Mouse (Mus musculus) MEL (cell line): ENCODE results near the gene Zbtb24. TPM values are rescaled to one million over a fixed set of nuclear protein-coding genes. Genes with fewer than 3 reads are reported as not detected.

Source experiments
- DNase-seq: peaks from one replicate; pipeline ENCODE4 v3.0.0; 2011; ENCODE audit warnings: low read depth, low spot score
- H3K27ac ChIP-seq: 2 replicates; pipeline ENCODE4 v1.5.1; 2012; ENCODE audit warnings: low read depth, mild to moderate bottlenecking, control low read depth, low read length, moderate library complexity; ENCODE audit not compliant: control insufficient read depth
- H3K27me3 ChIP-seq, 2 experiments: fragments of 150-350 bp in 1 of 2; sonication (generic) in 1 of 2; 2 replicates each; pipeline ENCODE4 v1.6.1; 2012; ENCODE audit warnings: low read length in 2 of 2, mild to moderate bottlenecking in 2 of 2, improper control_type of control experiment in 1 of 2, moderate library complexity in 1 of 2; ENCODE audit not compliant: insufficient read depth in 2 of 2, control insufficient read depth in 1 of 2
- H3K36me3 ChIP-seq, 2 experiments: 2 replicates each; pipeline ENCODE4 v1.6.1; 2012 to 2014; ENCODE audit warnings: low read length in 2 of 2, improper control_type of control experiment in 1 of 2, inconsistent platforms in 1 of 2, mild to moderate bottlenecking in 1 of 2; ENCODE audit not compliant: insufficient read depth in 2 of 2, control insufficient read depth in 1 of 2
- H3K4me1 ChIP-seq, 2 experiments: fragments of 150-350 bp in 1 of 2; sonication (generic) in 1 of 2; 2 replicates each; pipeline ENCODE4 v1.6.1; 2012; ENCODE audit warnings: low read length in 2 of 2, improper control_type of control experiment in 1 of 2, mild to moderate bottlenecking in 1 of 2; ENCODE audit not compliant: insufficient read depth in 2 of 2, control insufficient read depth in 1 of 2
- H3K4me3 ChIP-seq, 2 experiments: fragments of 150-350 bp in 1 of 2; sonication (generic) in 1 of 2; 2 replicates each; pipeline ENCODE4 v1.5.1; 2012; ENCODE audit warnings: low read depth in 2 of 2, low read length in 2 of 2, mild to moderate bottlenecking in 2 of 2, moderate library complexity in 2 of 2, control low read depth in 1 of 2, improper control_type of control experiment in 1 of 2; ENCODE audit not compliant: control insufficient read depth in 1 of 2, insufficient read depth in 1 of 2
- H3K79me2 ChIP-seq: 2 replicates; pipeline ENCODE4 v1.6.1; 2012; ENCODE audit warnings: mild to moderate bottlenecking, low read length, moderate library complexity; ENCODE audit not compliant: control insufficient read depth, poor library complexity, insufficient read depth
- H3K9ac ChIP-seq: 2 replicates; pipeline ENCODE4 v1.6.1; 2012; ENCODE audit warnings: low read depth, mild to moderate bottlenecking, control low read depth, low read length, moderate library complexity; ENCODE audit not compliant: control insufficient read depth, poor library complexity, severe bottlenecking
- H3K9me3 ChIP-seq: fragments of 150-350 bp; sonication (generic); replicated peaks from 2 replicates; pipeline ENCODE4 v1.6.1; 2012; ENCODE audit warnings: mild to moderate bottlenecking, low read length, improper control_type of control experiment, moderate library complexity; ENCODE audit not compliant: insufficient read depth
- CHD2 ChIP-seq: IDR thresholded peaks from 2 replicates; pipeline ENCODE4 v1.6.1; 2011; ENCODE audit warnings: low read length, improper control_type of control experiment
- CTCF ChIP-seq, 3 experiments: IDR thresholded peaks in 2 of 3; conservative IDR thresholded peaks in 1 of 3; 2 replicates each; pipeline ENCODE4 v1.5.1; 2011 to 2012; ENCODE audit warnings: low read length in 3 of 3, low read depth in 2 of 3, mild to moderate bottlenecking in 2 of 3, improper control_type of control experiment in 1 of 3, inconsistent platforms in 1 of 3, mixed read lengths in 1 of 3, moderate library complexity in 1 of 3; ENCODE audit not compliant: control insufficient read depth in 1 of 3, insufficient read depth in 1 of 3, poor library complexity in 1 of 3, severe bottlenecking in 1 of 3
- E2F4 ChIP-seq: IDR thresholded peaks from 2 replicates; pipeline ENCODE4 v1.6.1; 2011; ENCODE audit warnings: low read depth, low read length, improper control_type of control experiment, borderline replicate concordance
- EP300 ChIP-seq, 2 experiments: IDR thresholded peaks; 2 replicates each; pipeline ENCODE4 v1.6.1; 2011; ENCODE audit warnings: improper control_type of control experiment in 2 of 2, low read length in 2 of 2, low read depth in 1 of 2, mild to moderate bottlenecking in 1 of 2
- ETS1 ChIP-seq: IDR thresholded peaks from 2 replicates; pipeline ENCODE4 v1.6.1; 2012; ENCODE audit warnings: low read depth, mild to moderate bottlenecking, inconsistent platforms, low read length, improper control_type of control experiment, moderate library complexity
- GATA1 ChIP-seq: IDR thresholded peaks from 2 replicates; pipeline ENCODE4 v1.6.1; 2011; ENCODE audit warnings: low read depth, low read length, improper control_type of control experiment
- HCFC1 ChIP-seq: IDR thresholded peaks from 2 replicates; pipeline ENCODE4 v1.6.1; 2012; ENCODE audit warnings: low read depth, mild to moderate bottlenecking, inconsistent platforms, low read length, improper control_type of control experiment, moderate library complexity
- MAFK ChIP-seq: IDR thresholded peaks from 2 replicates; pipeline ENCODE4 v1.6.1; 2011; ENCODE audit warnings: low read depth, mild to moderate bottlenecking, low read length, improper control_type of control experiment, borderline replicate concordance
- MAX ChIP-seq: IDR thresholded peaks from 2 replicates; pipeline ENCODE4 v1.6.1; 2011; ENCODE audit warnings: low read length, improper control_type of control experiment
- MAZ ChIP-seq: IDR thresholded peaks from 2 replicates; pipeline ENCODE4 v1.6.1; 2012; ENCODE audit warnings: low read depth, mild to moderate bottlenecking, inconsistent platforms, low read length, improper control_type of control experiment
- MEF2A ChIP-seq: IDR thresholded peaks from 2 replicates; pipeline ENCODE4 v1.6.1; 2014; ENCODE audit warnings: low read depth, mild to moderate bottlenecking, inconsistent platforms, low read length, improper control_type of control experiment; ENCODE audit not compliant: poor library complexity, insufficient replicate concordance, severe bottlenecking; ENCODE audit errors: extremely low read depth
- MYB ChIP-seq: IDR thresholded peaks from 2 replicates; pipeline ENCODE4 v1.6.1; 2011; ENCODE audit warnings: mild to moderate bottlenecking, low read depth, low read length, improper control_type of control experiment
- NELFE ChIP-seq: IDR thresholded peaks from 2 replicates; pipeline ENCODE4 v1.6.1; 2011; ENCODE audit warnings: low read depth, low read length, improper control_type of control experiment
- NRF1 ChIP-seq: IDR thresholded peaks from 2 replicates; pipeline ENCODE4 v1.6.1; 2014; ENCODE audit warnings: low read depth, mild to moderate bottlenecking, inconsistent platforms, low read length, improper control_type of control experiment, moderate library complexity; ENCODE audit not compliant: poor library complexity, insufficient read depth, severe bottlenecking
- POLR2A ChIP-seq, 2 experiments: IDR thresholded peaks; 2 replicates each; pipeline ENCODE4 v1.6.1; 2011 to 2012; ENCODE audit warnings: low read length in 2 of 2, mild to moderate bottlenecking in 2 of 2, control low read depth in 1 of 2, improper control_type of control experiment in 1 of 2, low read depth in 1 of 2, moderate library complexity in 1 of 2; ENCODE audit not compliant: control insufficient read depth in 1 of 2, insufficient read depth in 1 of 2, poor library complexity in 1 of 2
- POLR2AphosphoS2 ChIP-seq: IDR thresholded peaks from 2 replicates; pipeline ENCODE4 v1.6.1; 2011; ENCODE audit warnings: low read length, improper control_type of control experiment
- POLR2AphosphoS5 ChIP-seq: IDR thresholded peaks from 2 replicates; pipeline ENCODE4 v1.6.1; 2012; ENCODE audit warnings: low read depth, borderline replicate concordance, mild to moderate bottlenecking, inconsistent platforms, low read length, moderate library complexity, mixed read lengths
- RAD21 ChIP-seq: IDR thresholded peaks from 2 replicates; pipeline ENCODE4 v1.6.1; 2011; ENCODE audit warnings: mild to moderate bottlenecking, low read depth, low read length, improper control_type of control experiment
- RCOR1 ChIP-seq: IDR thresholded peaks from 2 replicates; pipeline ENCODE4 v1.6.1; 2012; ENCODE audit warnings: low read depth, mild to moderate bottlenecking, inconsistent platforms, low read length, improper control_type of control experiment
- SIN3A ChIP-seq: IDR thresholded peaks from 2 replicates; pipeline ENCODE4 v1.6.1; 2012; ENCODE audit warnings: low read length, improper control_type of control experiment, inconsistent platforms
- TAL1 ChIP-seq: IDR thresholded peaks from 2 replicates; pipeline ENCODE4 v1.6.1; 2012; ENCODE audit warnings: mild to moderate bottlenecking, inconsistent platforms, low read length, moderate library complexity, mixed read lengths
- TBP ChIP-seq: IDR thresholded peaks from 2 replicates; pipeline ENCODE4 v1.8.0; 2011; ENCODE audit warnings: low read depth, low read length, improper control_type of control experiment
- TCF12 ChIP-seq: IDR thresholded peaks from 2 replicates; pipeline ENCODE4 v1.6.1; 2014; ENCODE audit warnings: low read depth, mild to moderate bottlenecking, inconsistent platforms, low read length, improper control_type of control experiment, moderate library complexity
- UBTF ChIP-seq: IDR thresholded peaks from 2 replicates; pipeline ENCODE4 v1.6.1; 2012; ENCODE audit warnings: low read depth, mild to moderate bottlenecking, inconsistent platforms, low read length, improper control_type of control experiment, moderate library complexity, borderline replicate concordance; ENCODE audit not compliant: insufficient read depth
- USF1 ChIP-seq: IDR thresholded peaks from 2 replicates; pipeline ENCODE4 v1.6.1; 2014; ENCODE audit warnings: low read depth, mild to moderate bottlenecking, inconsistent platforms, low read length, improper control_type of control experiment, moderate library complexity
- USF2 ChIP-seq, 2 experiments: IDR thresholded peaks; 2 replicates each; pipeline ENCODE4 v1.6.1; 2011 to 2012; ENCODE audit warnings: improper control_type of control experiment in 2 of 2, low read length in 2 of 2, borderline replicate concordance in 1 of 2, inconsistent platforms in 1 of 2, low read depth in 1 of 2, mild to moderate bottlenecking in 1 of 2; ENCODE audit not compliant: insufficient read depth in 1 of 2
- ZMIZ1 ChIP-seq: IDR thresholded peaks from 2 replicates; pipeline ENCODE4 v1.6.1; 2012; ENCODE audit warnings: low read depth, mild to moderate bottlenecking, inconsistent platforms, low read length, improper control_type of control experiment, moderate library complexity
- ZNF384 ChIP-seq: IDR thresholded peaks from 2 replicates; pipeline ENCODE4 v1.6.1; 2012; ENCODE audit warnings: low read depth, mild to moderate bottlenecking, inconsistent platforms, low read length, improper control_type of control experiment
- polyA plus RNA-seq, 2 experiments: library from polyadenylated mRNA; stranded (reverse) in 1 of 2; unstranded in 1 of 2; fragments of >175 nt in 1 of 2; fragments of >200 nt in 1 of 2; gene quantifications; 2 replicates each; pipeline versions ENCODE4 v1.2.1 to v1.2.4; 2012; ENCODE audit warnings: low replicate concordance in 2 of 2, low read depth in 1 of 2; ENCODE audit not compliant: insufficient read length in 2 of 2, insufficient read depth in 1 of 2, missing spikeins in 1 of 2
- total RNA-seq: library from RNA; depleted of rRNA; stranded (reverse); fragments of 300-350 nt; gene quantifications from 2 replicates; pipeline ENCODE4 v1.2.3, GENCODE M21; 2012

Gene Zbtb24
- total and polyA plus RNA-seq, 3 experiments, result 7.6 to 11.0 TPM; not detected in 1

GRCm38 (mm10) chr10:41450137-41450670 lies at the start of gene Zbtb24 (continued):
- TF ChIP-seq UBTF (peak; percentile 41; the same call in 1 of the 2 replicates), ZNF384 (no peak), MAZ (no peak; the same call in 1 of the 2 replicates)

- Histone ChIP-seq H3K36me3 (no peaks in the 10 kb centered on the region), H3K4me1 (no peaks in the 10 kb centered on the region), H3K27me3 (peaks cover 5% of the 10 kb centered on the region in 2 experiments; a peak in 2 of 4 replicates), H3K79me2 (no peaks in the 10 kb centered on the region), H3K4me3 (no peak overlapping the region), H3K27ac (no peak overlapping the region), H3K9me3 (no peaks in the 10 kb centered on the region), H3K9ac (no peak overlapping the region)
- no peak for DNase-seq
- TF ChIP-seq ETS1 (no peak), CHD2 (no peak), ZMIZ1 (no peak), TAL1 (no peak), HCFC1 (no peak), MAFK (no peak), MAX (no peak), EP300 (IDR thresholded peaks at IDR 0.05; ENCODE audit: low read depth in 1 of 2, low read length in 2 of 2) (no peak), RCOR1 (no peak), ZNF384 (no peak), SIN3A (no peak), TCF12 (no peak), UBTF (no peak), POLR2AphosphoS5 (no peak)
Measured at GRCm38 (mm10) chr10:41401097-41401496, 49.1 kb upstream of the Zbtb24 start.

- Histone ChIP-seq H3K9me3 (no peaks in the 10 kb centered on the region), H3K36me3 (no peaks in the 10 kb centered on the region), H3K27me3 (peaks cover 5% of the 10 kb centered on the region in 2 experiments; a peak in 2 of 4 replicates), H3K9ac (no peak overlapping the region), H3K4me3 (no peak overlapping the region), H3K79me2 (no peaks in the 10 kb centered on the region), H3K27ac (no peak overlapping the region), H3K4me1 (no peaks in the 10 kb centered on the region)
- no peak for DNase-seq
- no peak for TF ChIP-seq POLR2AphosphoS5
- TF ChIP-seq TBP, result no peak
- no peak for TF ChIP-seq GATA1
- TF ChIP-seq USF1, result no peak
- no peak for TF ChIP-seq EP300 (IDR thresholded peaks at IDR 0.05; ENCODE audit: low read depth in 1 of 2, low read length in 2 of 2)
- TF ChIP-seq ZMIZ1, result no peak
- TF ChIP-seq E2F4, result no peak
- no peak for TF ChIP-seq CTCF (IDR thresholded peaks at IDR 0.05 in 2 of 3, conservative IDR thresholded peaks at IDR 0.05 in 1 of 3; ENCODE audit: control insufficient read depth in 1 of 3, insufficient read depth in 1 of 3, low read depth in 2 of 3, low read length in 3 of 3, poor library complexity in 1 of 3, severe bottlenecking in 1 of 3)
- no peak for TF ChIP-seq UBTF
- no peak for TF ChIP-seq MYB
- TF ChIP-seq CHD2, result no peak
- TF ChIP-seq POLR2AphosphoS2, result no peak
- no peak for TF ChIP-seq NELFE
- TF ChIP-seq ZNF384, result no peak
- TF ChIP-seq MEF2A, result no peak
- TF ChIP-seq ETS1, result no peak
- TF ChIP-seq NRF1, result no peak
- TF ChIP-seq RAD21, result no peak
- no peak for TF ChIP-seq POLR2A (IDR thresholded peaks at IDR 0.05; ENCODE audit: control insufficient read depth in 1 of 2, insufficient read depth in 1 of 2, low read depth in 1 of 2, low read length in 2 of 2, poor library complexity in 1 of 2)
- no peak for TF ChIP-seq USF2 (IDR thresholded peaks at IDR 0.05; ENCODE audit: borderline replicate concordance in 1 of 2, insufficient read depth in 1 of 2, low read depth in 1 of 2, low read length in 2 of 2)
Measured at GRCm38 (mm10) chr10:41403364-41403763, 46.8 kb upstream of the Zbtb24 start.
